Mouse (Mus musculus): ENCODE measurements at regions not wholly inside any gene's neighbourhood (a gene's known extent, or its start where the extent isn't known, plus 50 kb on each side); places are given as distances from the start of the nearest gene placed in this dataset.

GRCm38 (mm10) chr12:91980321-91980720 is 131.4 kb upstream of the Sel1l start:
- no peak for DNase-seq

GRCm38 (mm10) chr12:91971045-91971444 is 122.1 kb upstream of the Sel1l start:
- no peak for DNase-seq

- no peak for DNase-seq
These were observed 117.0 kb upstream of the Sel1l start for GRCm38 (mm10) chr12:91965937-91966336.

GRCm38 (mm10) chr12:91963239-91963638 is 114.3 kb upstream of the Sel1l start:
- no peak for DNase-seq

GRCm38 (mm10) chr12:91958086-91958485 is 109.1 kb upstream of the Sel1l start:
- peak in 1 of 2 experiments; percentile 6 for DNase-seq

GRCm38 (mm10) chr12:91956411-91956810 is 107.5 kb upstream of the Sel1l start:
- DNase-seq = no peak

GRCm38 (mm10) chr12:91948602-91949167 is 99.7 kb upstream of the Sel1l start:
- no peak for DNase-seq

- no peak for DNase-seq
These were observed 99.0 kb upstream of the Sel1l start for GRCm38 (mm10) chr12:91947998-91948397.

GRCm38 (mm10) chr12:91946541-91946940 is 97.6 kb upstream of the Sel1l start:
- no peak for DNase-seq

- no peak for DNase-seq
These were observed 83.8 kb upstream of the Sel1l start for GRCm38 (mm10) chr12:91932490-91933361.

GRCm38 (mm10) chr12:91931586-91931985 is 82.6 kb upstream of the Sel1l start:
- DNase-seq = no peak

- no peak for DNase-seq
These were observed 80.6 kb upstream of the Sel1l start for GRCm38 (mm10) chr12:91929386-91930054.

- DNase-seq = no peak
These were observed 78.6 kb upstream of the Sel1l start for GRCm38 (mm10) chr12:91927576-91927975.

- DNase-seq = peak; percentile 17 to 35
These were observed 66.5 kb upstream of the Sel1l start for GRCm38 (mm10) chr12:91915486-91915885.

GRCm38 (mm10) chr12:91910529-91910928 is 61.6 kb upstream of the Sel1l start:
- no peak for DNase-seq

Data from adrenal gland, postnatal 36 days (tissue).